Comparison of ENCODE assay signal across 24 mouse cellular contexts in genomic region chr2:131462991-131463390, GRCm38 (mm10). TPM values are rescaled to one million over a fixed set of nuclear protein-coding genes. Genes with fewer than 3 reads are reported as not detected.
A peak's percentile ranks its signal among the peaks of the same experiment; 100 is the strongest.
DNase-seq lines count a peak whose midpoint lies in the region; ATAC-seq and TF ChIP-seq lines count a peak whose summit lies in the region.
"Had no signal": no experiment of that assay in that cellular context is flagged by ENCODE, and none has a peak within 500 bp of the region (broad histone marks: within the 10 kb centered on the region; RNA-seq: fewer than 3 reads in every experiment).

No protein-coding gene starts in this region.

- no peaks in the 10 kb centered on the region for H3K79me2 ChIP-seq in C2C12 (ENCODE audit: control insufficient read depth, insufficient read depth)

- WGBS in hindbrain, postnatal 0 days: 42% methylated on average over 4 of the region's 4 CpGs
- 47% methylated on average over 4 of the region's 4 CpGs for WGBS in hindbrain, embryonic 10.5 days

- H3K4me1 ChIP-seq in hindbrain, postnatal 0 days (ENCODE audit: insufficient read depth, low read length): no peaks in the 10 kb centered on the region
- H3K4me1 ChIP-seq in hindbrain, embryonic 10.5 days (replicated peaks): no peaks in the 10 kb centered on the region
- H3K4me1 ChIP-seq: forebrain, embryonic 10.5 days; hindbrain, embryonic 13.5 days; liver, embryonic 13.5 days had no signal

- no peaks in the 10 kb centered on the region for H3K36me3 ChIP-seq in hindbrain, postnatal 0 days (ENCODE audit: insufficient read depth, low read length)
- no peaks in the 10 kb centered on the region for H3K36me3 ChIP-seq in hindbrain, embryonic 10.5 days
- no peaks in the 10 kb centered on the region for H3K36me3 ChIP-seq in C2C12 (ENCODE audit: control insufficient read depth, insufficient read depth)
- H3K36me3 ChIP-seq: forebrain, embryonic 10.5 days; hindbrain, embryonic 13.5 days; liver, embryonic 13.5 days had no signal

- H3K27ac ChIP-seq in hindbrain, postnatal 0 days: no peak overlapping the region
- H3K27ac ChIP-seq in hindbrain, embryonic 10.5 days: no peak overlapping the region
- H3K27ac ChIP-seq: forebrain, embryonic 10.5 days; hindbrain, embryonic 13.5 days; left cerebral cortex, adult 2 months; liver, embryonic 13.5 days; stomach, postnatal 0 days had no signal

- no peak overlapping the region for H3K4me2 ChIP-seq in hindbrain, postnatal 0 days (ENCODE audit: low read depth, low read length)
- H3K4me2 ChIP-seq: hindbrain, embryonic 13.5 days; liver, embryonic 13.5 days; lung, embryonic 14.5 days had no signal

- no peaks in the 10 kb centered on the region for H3K9me3 ChIP-seq in hindbrain, postnatal 0 days (ENCODE audit: low read length)
- H3K9me3 ChIP-seq in hindbrain, embryonic 10.5 days: no peaks in the 10 kb centered on the region
- H3K9me3 ChIP-seq: hindbrain, embryonic 13.5 days; liver, embryonic 13.5 days had no signal

- ATAC-seq in hindbrain, postnatal 0 days: peak; percentile 38; the same call in 1 of the 2 replicates
- ATAC-seq: forebrain, embryonic 16.5 days; midbrain, embryonic 16.5 days had no signal

- no peak overlapping the region for H3ac ChIP-seq in C2C12 (ENCODE audit: control insufficient read depth, insufficient read length, low read depth)

- DNase-seq in embryo, embryonic 10.5 days (ENCODE audit: low spot score): peak; percentile 26
- DNase-seq in embryo, embryonic 11 days: no peak
- DNase-seq in hindbrain, postnatal 0 days (ENCODE audit: low spot score): peak; percentile 23
- DNase-seq in hindbrain, embryonic 10.5 days (ENCODE audit: low spot score): no peak
- DNase-seq in heart, adult 9 months (ENCODE audit: low spot score in 2 of 2): peak; percentile 47 to 48
- DNase-seq in kidney, postnatal 36 days: no peak
- no peak for DNase-seq in kidney, postnatal 4 days
- DNase-seq: adrenal gland, postnatal 10 days; cerebellum, adult 8-10 months; cerebellum, postnatal 36 days; gastrocnemius, postnatal 10 days; kidney, adult 2 months; kidney, postnatal 10 days; liver, embryonic 13.5 days; lung, embryonic 14.5 days; thymus, adult 2 months; thymus, postnatal 4 days had no signal

- TF ChIP-seq CTCF in hindbrain, postnatal 0 days (IDR thresholded peaks at IDR 0.05; ENCODE audit: low read depth): no peak
- TF ChIP-seq CTCF in C2C12 (IDR thresholded peaks at IDR 0.05; ENCODE audit: control insufficient read depth, insufficient read depth, insufficient read length): no peak

- H3K27me3 ChIP-seq in hindbrain, postnatal 0 days (ENCODE audit: insufficient read depth, low read length): no peaks in the 10 kb centered on the region
- H3K27me3 ChIP-seq in hindbrain, embryonic 10.5 days (ENCODE audit: insufficient read depth, poor library complexity, severe bottlenecking): no peaks in the 10 kb centered on the region
- no peaks in the 10 kb centered on the region for H3K27me3 ChIP-seq in C2C12 (ENCODE audit: control insufficient read depth, insufficient read depth, insufficient read length)
- H3K27me3 ChIP-seq: hindbrain, embryonic 13.5 days; liver, embryonic 13.5 days had no signal

- no peak overlapping the region for H3K9ac ChIP-seq in hindbrain, postnatal 0 days (replicated peaks; ENCODE audit: low read length)
- H3K9ac ChIP-seq: hindbrain, embryonic 13.5 days; liver, embryonic 13.5 days; lung, embryonic 14.5 days had no signal

- no peak overlapping the region for H3K4me3 ChIP-seq in hindbrain, postnatal 0 days (ENCODE audit: low read length)
- no peak overlapping the region for H3K4me3 ChIP-seq in hindbrain, embryonic 10.5 days
- no peak overlapping the region for H3K4me3 ChIP-seq in C2C12 (ENCODE audit: insufficient read depth, poor library complexity, severe bottlenecking)
- H3K4me3 ChIP-seq: forebrain, embryonic 10.5 days; hindbrain, embryonic 13.5 days; left cerebral cortex, adult 2 months; liver, embryonic 13.5 days had no signal

- no peaks in the 10 kb centered on the region for H3K79me3 ChIP-seq in C2C12 (ENCODE audit: low read depth)

TF ChIP-seq in C2C12, 6 proteins besides CTCF, POLR2A, EP300 and RAD21:
- TF ChIP-seq MAX (IDR thresholded peaks at IDR 0.05) (peak; percentile 82), MYOG (IDR thresholded peaks at IDR 0.05; ENCODE audit: control insufficient read depth, extremely low read depth, insufficient read length) (no peak), MYOD1 (IDR thresholded peaks at IDR 0.05; ENCODE audit: control insufficient read depth, insufficient read length, low read depth) (no peak)

RNA-seq across cellular contexts. Expression of gene Smox, which starts 28.3 kb away (rescaled TPM):
- total RNA-seq in hindbrain, postnatal 0 days (2014; rRNA removed): 214 and 230 TPM in 2 replicates
- 94.2 and 103 TPM in 2 replicates for polyA plus RNA-seq in hindbrain, postnatal 0 days (2015; fragmentation: Nextera tagmentation; extraction: Ambion mirVana)
- polyA plus RNA-seq in hindbrain, embryonic 10.5 days (2016; fragmentation: Nextera tagmentation; extraction: Ambion mirVana): 30.0 and 34.1 TPM in 2 replicates
- 44.7 TPM for polyA plus RNA-seq in C2C12 (2012; fragmentation: generic; extraction: Trizol)

Comparison
In these comparisons a context has a peak if more than half of its experiments do, and no peak if none do; other contexts are left out.
1. DNase-seq: peak in embryo, embryonic 10.5 days (single experiment), hindbrain, postnatal 0 days (single experiment) and heart, adult 9 months (2 of 2); none in embryo, embryonic 11 days (single experiment), hindbrain, embryonic 10.5 days (single experiment), kidney, postnatal 36 days (0 of 2) and kidney, postnatal 4 days (0 of 2).